Mouse (Mus musculus): ENCODE results near the gene Plet1. TPM values are rescaled to one million over a fixed set of nuclear protein-coding genes. Genes with fewer than 3 reads are reported as not detected.

Plet1 gene
- total RNA-seq, 2 experiments from 2014 or later, result not detected

DNA sequence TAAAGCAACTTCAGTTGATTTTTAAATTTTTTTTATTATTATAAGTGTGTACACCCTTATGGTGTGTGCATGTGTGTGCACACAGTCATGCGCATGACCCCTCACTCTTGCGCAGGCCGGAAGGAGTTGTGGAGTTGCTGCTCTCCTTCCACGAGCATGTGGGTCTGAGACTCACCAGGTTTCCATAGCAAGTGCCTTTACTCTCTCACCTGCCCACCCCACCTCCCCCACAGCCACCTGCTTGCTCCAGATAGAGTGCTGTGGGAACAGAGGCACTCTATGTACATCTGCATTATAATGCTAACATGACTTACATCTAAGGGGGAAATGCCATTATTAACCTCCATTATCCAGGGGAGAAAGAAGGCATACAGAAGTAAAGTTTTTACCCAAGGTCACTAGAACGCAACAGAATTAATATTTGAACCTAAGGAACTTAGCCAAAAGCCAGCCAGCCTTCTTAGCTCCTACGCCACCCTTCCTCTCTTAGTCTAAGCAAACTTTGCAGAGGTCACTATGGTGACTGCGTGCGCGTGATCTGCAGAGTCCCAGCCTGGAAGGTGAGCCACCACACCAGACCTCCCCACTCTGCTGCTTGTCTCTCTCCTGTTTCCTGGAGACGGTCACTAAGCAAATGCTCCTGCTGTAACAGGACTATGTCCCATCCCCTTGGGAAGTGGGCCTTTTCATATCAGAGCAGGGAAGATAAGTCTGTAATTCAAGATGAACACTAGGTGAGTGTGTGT, 1.3 kb downstream of the Plet1 start:
- no peak for DNase-seq (ENCODE audit: low spot score in 2 of 2)

DNA sequence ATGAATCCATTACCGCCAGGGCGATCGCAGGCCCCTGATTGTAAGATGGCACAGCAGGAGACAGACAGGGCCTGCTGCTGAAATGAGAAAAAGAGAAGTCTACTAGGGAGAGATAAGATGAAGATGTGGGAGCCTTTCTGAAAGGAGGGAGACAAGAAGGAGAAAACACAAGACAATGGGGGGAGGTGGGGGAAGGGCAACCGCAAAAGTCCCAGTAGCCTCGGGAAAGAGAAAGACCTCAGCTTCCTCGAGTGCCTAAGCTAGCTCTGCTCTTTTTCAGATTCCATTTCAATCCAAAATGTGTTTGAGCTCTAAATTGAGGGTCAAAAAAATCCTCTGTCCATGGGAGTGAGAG, 1.8 kb downstream of the Plet1 start:
- DNase-seq (ENCODE audit: low spot score in 2 of 2), result no peak

DNA sequence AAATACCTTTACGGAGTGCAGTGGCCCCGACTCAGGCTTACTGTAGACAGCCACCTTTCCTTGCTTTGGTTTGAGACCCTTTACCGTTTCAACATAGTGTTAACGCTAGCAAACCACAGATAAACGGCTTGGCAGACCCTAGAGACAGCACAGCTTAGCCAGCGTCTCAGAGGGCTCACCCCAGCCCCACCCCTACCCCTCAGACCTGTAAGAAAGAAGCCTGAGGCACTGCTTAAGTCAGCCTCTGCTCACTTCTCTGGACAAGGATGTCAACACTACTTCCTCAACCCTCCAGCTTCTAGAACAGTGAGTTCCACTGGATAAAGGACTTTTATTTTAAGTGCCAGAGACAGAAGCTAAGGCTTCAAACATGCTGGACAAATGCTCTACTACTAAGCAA, 2.2 kb downstream of the Plet1 start:
- DNase-seq (ENCODE audit: low spot score in 2 of 2), result no peak

DNA sequence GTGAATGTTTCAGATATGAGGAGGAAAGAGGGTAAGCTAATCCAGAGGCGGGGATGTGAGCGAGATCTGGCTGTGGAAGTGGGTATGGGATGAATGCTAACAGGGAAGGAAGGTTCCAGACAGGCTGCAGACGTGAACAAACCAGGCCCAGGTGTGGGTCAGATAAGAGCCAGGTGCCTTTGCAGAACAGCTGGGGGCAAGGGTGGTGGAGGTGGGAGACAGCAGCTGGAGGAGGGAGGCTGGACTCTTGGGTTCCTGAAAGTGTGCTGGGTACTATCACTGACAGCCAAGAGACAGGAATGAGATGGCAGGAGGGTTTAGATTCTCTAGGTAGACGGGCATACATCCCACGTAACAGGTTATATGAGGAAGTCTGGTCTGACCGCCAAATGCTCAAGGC, 2.8 kb downstream of the Plet1 start:
- no peak for DNase-seq (ENCODE audit: low spot score in 2 of 2)

DNA sequence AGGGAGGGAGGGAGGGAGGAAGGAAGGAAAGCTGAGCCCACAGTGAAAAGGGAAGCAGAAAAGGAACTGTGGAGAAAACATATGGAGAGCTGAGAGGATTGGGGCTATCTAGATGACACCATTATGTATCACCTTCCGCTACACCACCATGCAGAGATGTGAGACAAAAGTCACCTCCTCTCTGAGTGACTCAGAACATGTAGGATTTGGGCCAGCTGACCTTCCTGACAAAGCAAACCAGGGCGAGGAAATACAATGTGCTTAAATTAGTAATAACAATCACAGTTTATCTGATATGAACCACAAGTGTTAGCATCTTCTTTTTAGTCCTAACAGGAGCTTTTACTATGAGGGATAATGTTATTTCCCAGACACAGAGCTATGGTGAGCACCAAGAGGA, 3.2 kb downstream of the Plet1 start:
- DNase-seq (ENCODE audit: low spot score in 2 of 2), result no peak

DNA sequence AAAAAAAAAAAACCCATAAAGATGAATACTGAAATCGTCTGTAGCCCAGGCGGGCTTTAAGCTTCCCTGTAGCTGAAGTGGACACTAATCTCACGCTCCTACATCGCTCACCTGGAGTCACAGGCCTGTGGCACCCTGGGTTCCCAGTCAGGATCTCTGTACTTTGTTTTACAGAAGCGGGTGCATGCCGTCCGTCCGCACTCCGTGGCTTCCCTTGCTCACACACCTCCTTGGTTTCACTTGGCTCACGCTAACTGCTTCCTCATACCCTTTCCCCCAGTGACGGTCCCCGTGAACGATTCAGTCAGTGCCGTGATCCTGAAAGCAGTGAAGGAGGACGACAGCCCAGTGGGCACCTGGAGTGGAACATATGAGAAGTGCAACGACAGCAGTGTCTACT, 4.5 kb downstream of the Plet1 start:
- DNase-seq (ENCODE audit: low spot score in 2 of 2), result no peak

DNA sequence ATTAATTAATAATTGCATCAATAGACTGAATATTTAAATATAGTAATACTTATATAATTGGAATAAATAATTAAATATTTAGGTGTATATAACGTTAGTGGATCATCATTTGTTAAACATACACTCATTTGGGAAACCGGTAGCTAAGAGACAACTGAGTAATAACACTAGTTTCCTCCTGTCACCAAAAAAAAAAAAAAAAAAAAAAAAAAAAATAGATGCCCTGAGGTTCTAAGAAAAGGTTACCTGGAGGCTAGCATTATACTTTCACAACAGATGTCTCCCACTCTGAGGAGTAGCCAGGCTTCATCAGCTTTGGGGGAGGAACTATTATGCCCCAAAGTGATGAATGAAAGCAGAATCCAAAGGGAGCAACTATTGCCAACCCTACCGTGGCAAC, 5.5 kb downstream of the Plet1 start:
- DNase-seq (ENCODE audit: low spot score in 2 of 2), result no peak

DNA sequence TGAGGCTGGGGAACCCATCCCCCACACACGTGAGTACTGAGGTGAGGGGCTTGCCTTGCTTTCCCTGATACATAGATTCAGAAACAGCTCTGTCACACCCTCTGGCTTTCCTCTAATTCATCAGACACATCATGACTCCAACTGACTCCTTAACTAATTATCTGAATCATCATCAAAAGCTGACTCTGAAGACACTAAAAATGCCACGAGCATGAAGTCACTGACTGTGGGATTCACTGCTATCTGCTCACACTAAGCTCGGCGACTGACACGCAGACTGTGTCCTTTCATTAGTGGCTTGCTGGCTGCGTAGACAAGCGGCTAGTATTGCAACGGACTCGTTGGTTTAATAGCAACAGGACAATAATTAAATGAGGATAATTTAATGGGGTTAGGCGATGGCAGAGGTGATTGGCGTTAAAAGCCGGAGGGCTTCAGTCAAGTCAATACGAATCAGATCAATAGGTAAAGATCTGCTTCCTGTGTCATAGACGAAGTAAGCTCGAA, 6.2 kb downstream of the Plet1 start:
- DNase-seq (ENCODE audit: low spot score in 2 of 2), result no peak

DNA sequence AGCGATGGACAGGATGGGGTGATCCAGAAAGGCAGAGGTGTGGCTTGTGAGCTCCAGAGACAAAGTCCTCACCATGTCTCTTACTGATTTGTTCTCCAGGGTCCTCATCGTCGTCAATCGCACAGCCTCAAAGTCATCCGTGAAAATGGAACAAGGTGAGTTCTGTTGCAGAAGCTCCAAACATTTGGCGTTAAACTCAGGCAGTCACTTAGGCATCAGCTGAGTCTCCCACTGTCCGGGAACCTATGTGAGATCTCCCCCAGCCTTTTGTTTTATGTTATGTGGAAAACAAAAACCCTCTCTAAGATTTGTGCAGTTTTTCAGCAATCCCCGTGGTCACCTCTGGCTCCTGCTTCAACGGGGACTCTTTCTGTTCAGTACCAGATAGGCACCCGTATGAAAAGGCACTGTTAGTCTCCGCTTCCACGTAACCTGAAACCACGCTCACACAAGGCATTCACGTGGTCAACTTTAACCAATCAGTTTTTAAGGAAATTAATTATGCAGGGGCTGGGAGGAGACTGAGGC, 6.7 kb downstream of the Plet1 start:
- no peak for DNase-seq (ENCODE audit: low spot score in 2 of 2)

DNA sequence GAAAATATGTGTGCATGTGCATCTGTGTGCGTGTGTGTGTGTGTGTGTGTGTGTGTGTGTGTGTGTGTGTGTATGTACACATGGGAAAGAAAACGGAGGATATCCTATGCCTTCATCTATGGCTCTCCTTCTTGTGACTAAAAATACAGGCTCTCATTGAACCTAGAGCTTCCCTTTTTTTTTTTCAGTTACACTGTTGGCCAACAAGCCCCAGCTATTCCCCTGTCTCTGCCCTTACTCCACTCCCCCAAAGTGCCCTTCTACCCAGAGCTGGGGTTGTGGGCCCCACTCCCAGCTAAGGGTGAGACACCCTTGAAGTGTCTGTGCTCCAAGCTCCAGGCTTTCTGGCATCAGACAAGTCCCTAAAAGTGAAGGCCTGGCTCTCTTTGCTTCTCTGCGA, 8.6 kb downstream of the Plet1 start:
- DNase-seq (ENCODE audit: low spot score in 2 of 2), result no peak

DNA sequence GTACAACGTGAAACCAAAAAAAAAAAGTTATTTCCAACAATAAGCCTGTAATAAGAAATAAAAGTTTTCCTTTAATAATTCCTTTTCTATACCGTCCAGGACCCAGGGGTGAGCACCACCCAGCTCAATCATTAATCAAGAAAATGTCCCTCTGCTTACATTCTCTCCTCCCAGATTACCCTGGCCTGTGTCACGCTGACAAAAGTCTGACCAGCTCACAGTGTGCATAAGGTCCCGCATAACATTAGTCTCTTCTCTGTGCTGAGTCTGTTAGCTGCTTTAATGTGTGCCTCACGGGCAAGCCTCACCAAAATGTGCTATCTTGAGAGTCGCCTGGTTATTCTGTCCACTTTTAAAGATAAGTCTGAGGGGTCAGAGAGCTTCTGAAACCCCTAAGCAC, 11.1 kb downstream of the Plet1 start:
- no peak for DNase-seq (ENCODE audit: low spot score in 2 of 2)

DNA sequence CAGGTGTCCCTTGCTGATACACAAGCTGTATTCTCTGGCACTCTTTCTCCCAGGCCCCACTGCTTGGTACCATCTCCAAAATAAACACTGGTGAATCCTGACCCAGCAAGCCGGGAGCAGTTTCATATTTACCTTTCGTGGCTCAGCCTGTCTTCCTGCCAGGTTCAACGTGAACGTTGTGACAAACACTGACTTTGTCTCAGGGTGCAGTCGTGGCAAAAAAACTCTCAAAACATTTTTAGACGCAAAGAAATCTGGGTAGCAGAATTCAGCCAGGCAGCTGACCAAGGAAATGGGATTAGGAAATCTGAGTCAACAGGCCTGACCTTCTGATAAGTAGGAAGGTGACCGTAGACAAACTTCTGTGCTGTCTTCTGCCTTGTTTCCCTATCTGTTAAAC, 13.2 kb downstream of the Plet1 start:
- no peak for DNase-seq (ENCODE audit: low spot score in 2 of 2)

DNA sequence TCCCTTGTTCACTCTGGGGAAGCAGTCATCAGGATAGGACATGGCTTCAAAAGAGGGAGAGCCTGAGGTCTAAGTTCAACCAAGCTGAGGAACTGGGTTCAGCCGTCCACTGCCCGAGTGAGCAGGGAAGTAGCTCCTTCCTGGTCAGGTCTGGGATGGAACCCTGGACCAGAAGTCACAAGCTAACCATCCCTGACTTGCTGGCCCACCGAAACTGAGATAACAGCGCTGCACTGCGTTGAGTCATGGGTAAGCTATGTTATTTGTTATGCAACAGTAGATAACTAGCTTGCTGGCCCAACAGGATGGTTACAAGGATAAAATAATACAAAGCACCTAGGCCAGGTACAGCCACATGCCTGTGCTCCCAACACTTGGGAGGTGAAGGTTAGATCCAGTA, 21.1 kb downstream of the Plet1 start:
- no peak for DNase-seq (ENCODE audit: low spot score in 2 of 2)

DNA sequence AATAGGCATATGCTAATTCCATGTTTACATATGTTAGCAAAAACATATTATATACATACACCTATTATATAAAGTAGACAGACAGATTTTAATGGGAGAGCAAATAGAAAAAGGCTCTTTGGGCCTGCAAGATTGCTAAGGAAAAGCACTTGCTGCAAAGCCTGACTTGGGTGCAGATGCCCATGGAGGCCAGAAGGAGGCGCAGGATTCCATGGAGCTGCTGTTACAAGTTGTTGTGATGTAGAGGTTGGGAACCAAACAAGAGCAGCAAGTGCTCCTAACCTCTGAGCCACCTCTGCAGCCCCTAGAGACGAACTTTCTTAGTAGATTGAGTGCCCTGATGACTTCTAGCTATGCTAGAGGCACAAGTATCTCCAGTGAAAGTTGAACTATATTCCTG, 24.5 kb downstream of the Plet1 start:
- DNase-seq (ENCODE audit: low spot score in 2 of 2), result no peak

DNA sequence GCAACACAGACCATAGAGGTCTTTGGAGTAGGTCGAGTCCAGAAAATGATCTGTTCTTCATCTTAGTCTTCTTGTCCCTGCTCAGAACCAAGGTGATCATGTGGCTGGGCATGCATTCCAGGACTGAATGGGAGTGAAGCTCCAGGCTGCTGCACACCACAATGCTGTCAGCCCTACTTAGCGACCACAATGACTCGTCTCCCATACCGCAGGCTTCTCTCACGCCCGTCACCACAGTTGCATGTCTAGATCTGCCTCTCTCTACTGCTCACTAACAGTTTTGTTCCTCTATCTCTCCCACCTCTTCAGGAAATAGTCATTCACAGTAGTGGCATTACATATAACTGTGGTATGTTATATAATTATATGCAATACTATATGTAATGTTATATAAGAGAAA, 26.4 kb downstream of the Plet1 start:
- DNase-seq (ENCODE audit: low spot score in 2 of 2), result no peak

DNA sequence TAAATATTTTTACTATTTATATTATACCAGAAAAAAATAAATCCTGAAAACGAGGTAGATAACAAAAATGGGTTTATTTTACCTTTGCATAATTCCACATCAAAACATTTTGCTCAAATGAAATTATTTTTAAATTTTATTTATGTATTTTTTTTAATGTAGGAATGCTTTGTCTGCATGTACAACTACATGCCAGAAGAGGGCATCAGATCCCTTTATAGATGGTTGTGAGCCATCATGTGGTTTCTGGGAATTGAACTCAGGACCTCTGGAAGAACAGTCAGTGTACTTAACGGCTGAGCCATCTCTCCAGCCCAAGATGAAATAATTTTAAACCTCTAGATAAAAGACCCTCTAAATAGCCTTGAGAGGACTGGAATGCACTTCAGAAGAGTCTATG, 27.2 kb downstream of the Plet1 start:
- no peak for DNase-seq (ENCODE audit: low spot score in 2 of 2)

DNA sequence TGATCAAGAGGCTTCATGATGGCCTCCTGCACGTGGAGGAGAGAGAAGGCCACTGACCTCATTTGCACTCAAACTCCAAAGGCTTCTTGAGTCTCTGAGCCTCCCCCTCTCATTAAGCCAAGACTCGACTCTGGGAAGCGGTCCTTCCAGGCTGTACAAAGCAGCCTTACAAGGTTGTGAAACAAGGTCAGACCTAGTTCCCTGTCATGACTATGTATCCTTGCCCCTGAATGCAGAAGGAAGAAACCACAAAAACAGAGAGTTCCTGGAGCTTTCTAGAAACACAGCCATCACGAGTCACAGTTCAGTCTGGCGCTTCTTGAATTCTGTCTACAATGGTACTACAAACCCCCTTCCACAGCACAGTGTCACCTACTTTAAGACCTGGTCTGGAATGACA, 28.2 kb downstream of the Plet1 start:
- no peak for DNase-seq (ENCODE audit: low spot score in 2 of 2)

DNA sequence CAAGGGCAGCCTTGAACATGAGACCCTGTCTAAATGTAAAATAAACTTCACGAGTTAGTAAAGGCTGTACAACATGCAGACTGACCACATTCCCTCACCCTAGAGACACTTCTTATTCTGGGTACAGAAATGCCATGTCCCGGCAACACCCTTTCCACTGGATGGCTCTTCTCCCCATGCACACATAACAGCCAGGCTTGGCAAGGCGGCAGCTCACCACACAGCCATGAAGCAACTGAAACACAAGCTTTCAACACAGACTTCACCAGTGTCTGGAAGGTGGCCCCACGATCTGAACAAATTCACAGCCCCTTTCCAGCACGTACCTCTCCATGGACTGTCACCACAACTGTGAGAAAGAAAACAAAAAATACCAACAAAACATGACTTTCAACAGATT, 30.6 kb downstream of the Plet1 start:
- DNase-seq (ENCODE audit: low spot score in 2 of 2), result no peak

DNA sequence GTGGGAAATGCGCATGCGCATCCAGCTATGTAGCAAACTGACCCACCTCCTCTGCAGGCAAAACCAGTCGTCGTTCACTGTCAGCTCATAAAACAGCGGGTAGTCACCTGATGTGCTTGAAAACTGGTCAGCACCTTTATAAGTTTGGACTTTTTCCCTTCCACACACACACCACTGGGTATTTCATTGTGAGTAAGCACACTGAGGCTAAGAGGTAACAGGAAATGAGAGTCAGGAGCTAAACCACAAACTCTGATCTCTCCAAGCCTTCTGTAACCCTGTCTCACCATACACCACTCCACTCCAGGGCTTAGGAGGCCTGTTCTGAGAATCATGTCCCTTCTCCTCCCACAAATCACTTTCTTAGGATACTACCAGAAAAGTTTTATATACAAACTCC, 31.3 kb downstream of the Plet1 start:
- no peak for DNase-seq (ENCODE audit: low spot score in 2 of 2)

DNA sequence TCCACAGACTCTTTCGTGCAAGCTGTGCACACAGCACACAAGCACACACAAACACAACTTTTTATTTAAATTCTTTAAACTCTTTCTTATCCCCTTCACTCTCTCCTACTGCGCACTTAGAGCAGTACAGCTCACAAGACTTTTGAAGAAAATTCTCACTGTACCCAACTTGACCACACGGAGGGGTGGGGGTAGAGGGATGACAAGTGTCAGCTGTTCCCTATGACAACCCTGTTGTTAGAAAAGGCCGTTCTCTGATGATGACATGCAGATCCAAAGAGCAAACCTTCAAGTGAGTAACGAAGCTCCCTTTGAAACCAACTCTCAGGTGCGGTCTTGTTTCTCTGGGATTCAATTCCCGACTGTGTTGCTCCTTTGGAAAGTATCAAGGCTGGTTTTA, 33.5 kb downstream of the Plet1 start:
- DNase-seq (ENCODE audit: low spot score in 2 of 2), result no peak

DNA sequence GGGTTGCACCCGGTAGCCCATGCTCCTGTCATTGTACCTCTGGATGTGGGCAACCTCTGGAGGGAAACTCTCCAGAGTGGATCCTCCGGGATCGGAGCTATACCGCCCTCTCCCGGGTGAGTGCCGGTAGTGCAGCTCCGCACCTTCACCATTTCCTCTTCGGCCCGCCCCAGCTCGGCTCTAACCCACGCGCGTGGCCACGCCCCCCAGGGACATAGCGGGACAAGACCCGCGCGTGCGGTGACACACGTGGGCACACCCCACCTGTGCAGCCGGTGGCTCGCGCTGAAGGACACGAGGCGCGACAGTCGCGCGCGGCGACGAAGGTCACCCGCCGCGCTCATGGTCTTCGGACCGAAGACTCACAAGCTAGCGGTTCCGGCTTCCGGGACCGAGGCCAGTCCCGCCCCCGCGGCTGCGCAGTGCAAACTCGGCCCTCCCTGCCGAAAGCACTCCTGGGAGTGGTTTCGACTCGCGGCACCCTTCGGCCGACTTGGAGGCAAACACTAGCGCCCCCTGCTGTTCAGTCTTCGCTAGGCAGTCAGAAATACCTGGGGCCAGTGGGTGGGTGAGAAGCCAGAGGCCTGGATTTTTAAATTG, 34.1 kb downstream of the Plet1 start, which contains the start of gene Pts:
Gene Pts (minus strand): TSS at position 432 of the 600 bp plus-strand sequence.
- DNase-seq (ENCODE audit: low spot score in 2 of 2), result peak; percentile 96 to 97

DNA sequence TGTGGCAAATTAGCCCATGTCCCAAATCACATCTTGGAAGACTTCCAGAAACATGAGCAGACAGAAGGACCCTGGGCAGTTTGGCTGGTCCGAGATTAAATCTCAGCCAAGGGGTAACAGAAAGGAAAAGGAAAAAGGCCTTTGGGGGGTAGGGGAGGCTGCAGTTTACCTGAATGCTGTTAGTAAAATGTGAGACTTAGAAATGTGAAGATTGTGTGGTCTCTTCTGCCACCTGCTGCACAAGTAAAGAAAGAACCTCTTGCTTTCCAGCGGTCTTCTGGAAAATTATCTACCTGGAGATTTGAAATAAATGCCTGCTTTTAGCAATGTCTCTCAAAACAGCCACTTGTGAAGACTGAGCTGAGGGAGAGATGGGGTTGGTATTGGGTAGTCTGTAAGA, 36.6 kb downstream of the Plet1 start:
- peak; percentile 22 to 35 for DNase-seq (ENCODE audit: low spot score in 2 of 2)

DNA sequence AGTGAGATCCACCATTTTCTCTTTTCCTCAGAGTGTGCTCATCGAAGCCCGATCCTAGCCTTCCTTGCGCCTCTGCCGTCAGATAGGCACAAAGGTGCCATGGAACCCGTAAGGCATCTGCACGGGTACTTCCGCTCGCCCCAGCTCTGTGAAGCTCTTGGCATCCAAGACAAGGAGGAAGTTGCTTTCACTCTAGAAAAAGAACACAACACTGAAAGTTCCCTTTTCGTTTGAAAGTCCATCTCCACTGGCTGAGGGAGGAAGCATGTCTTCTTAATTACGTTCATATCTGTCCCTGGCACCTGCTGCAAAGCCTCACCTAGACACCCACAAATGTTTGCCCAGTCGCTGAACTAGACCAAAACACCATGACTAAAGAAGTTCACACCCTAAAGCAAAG, 39.0 kb downstream of the Plet1 start:
- no peak for DNase-seq (ENCODE audit: low spot score in 2 of 2)

Data from left cerebral cortex, adult 18-20 months (tissue).